Mouse (Mus musculus): Measurements from ENCODE around the gene Rtl8c. TPM values are rescaled to one million over a fixed set of nuclear protein-coding genes. Genes with fewer than 3 reads are reported as not detected.
"Not testable (repeated sequence)": the region's sequence is repeated elsewhere in the genome, so short reads cannot be mapped to it uniquely, and the experiment has no call there.

Gene Rtl8c
- polyA plus RNA-seq, 1 experiment from 2014 or later, result 26.1 TPM

DNA sequence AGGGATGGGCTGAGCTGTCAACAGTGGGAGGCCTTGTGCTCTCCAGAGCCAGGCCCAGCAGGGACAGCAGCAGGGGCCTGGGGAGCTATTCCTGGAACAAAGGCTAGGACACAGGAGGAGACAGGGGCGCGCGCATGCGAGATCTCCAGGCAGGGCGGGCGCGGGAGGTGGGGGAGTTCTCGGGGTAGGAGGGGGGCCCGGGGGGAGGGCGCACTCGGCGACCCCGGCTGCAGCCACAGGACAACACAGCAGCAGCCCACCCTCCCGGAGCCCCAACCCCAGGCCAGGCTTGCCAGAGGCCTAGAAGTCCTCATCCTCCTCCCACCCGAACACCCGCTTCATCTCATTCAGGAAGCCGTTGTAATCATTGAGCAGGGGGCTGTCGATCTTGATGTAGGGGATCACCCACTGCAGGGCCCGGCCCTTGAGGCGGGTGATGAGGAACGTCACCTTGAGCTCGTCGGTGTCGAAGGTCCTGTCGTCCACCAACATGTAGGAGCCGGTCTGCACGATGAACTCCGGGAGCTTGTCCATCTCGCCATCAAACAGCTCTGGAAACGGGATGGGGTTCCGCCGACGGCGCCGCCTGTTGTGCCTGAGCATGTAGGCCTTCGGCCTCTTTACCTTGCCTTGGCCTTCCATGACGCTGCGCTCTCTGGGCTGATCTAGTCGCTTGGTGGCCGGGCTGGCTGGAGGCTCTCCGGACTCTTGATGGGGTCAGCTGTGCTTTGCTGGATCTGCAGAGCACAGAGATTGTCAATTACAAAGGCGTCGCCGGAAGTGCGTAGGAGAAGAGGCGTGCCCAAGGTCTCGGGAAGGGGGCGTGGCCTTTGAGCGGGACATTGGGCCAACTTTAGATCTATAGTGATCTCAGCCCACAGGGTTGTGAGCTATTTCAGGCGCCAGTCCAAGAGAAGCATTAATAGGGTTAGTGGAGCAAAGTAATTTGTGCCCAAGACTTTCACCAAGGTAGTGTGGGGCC is 35.4 kb downstream of the Rtl8c start, which contains the start of gene Rtl8a:
TSS of gene Rtl8a (minus strand) at position 703 of the 982 bp plus-strand sequence.
- not testable (repeated sequence) for H3K4me1 ChIP-seq (replicated peaks); H3K9ac ChIP-seq; H3K36me3 ChIP-seq; H3K27ac ChIP-seq; H3K9me3 ChIP-seq; H3K27me3 ChIP-seq (replicated peaks)
- Histone ChIP-seq H3K4me3 (replicated peaks) (peak within 1 kb of the TSS; percentile 24; the same call in 1 of the 2 replicates), H3K4me2 (replicated peaks) (peak within 1 kb of the TSS; percentile 49)
- 27% methylated on average over 13 of the region's 50 CpGs for WGBS
- peak; percentile 96 for ATAC-seq

- H3K4me3 ChIP-seq (replicated peaks), result no peak overlapping the region
- H3K4me2 ChIP-seq (replicated peaks), result no peak overlapping the region
- H3K9ac ChIP-seq, result no peak overlapping the region
- no peaks in the 10 kb centered on the region for H3K4me1 ChIP-seq (replicated peaks)
- no peak for ATAC-seq
- no peaks in the 10 kb centered on the region for H3K27me3 ChIP-seq (replicated peaks)
- WGBS, result 74% methylated on average over 6 of the region's 6 CpGs
- no peaks in the 10 kb centered on the region for H3K9me3 ChIP-seq
- H3K27ac ChIP-seq, result no peak overlapping the region
- H3K36me3 ChIP-seq, result no peaks in the 10 kb centered on the region
Observed at GRCm38 (mm10) chrX:53645885-53646284, 38.1 kb downstream of the Rtl8c start.

- not testable (repeated sequence) for ATAC-seq; H3K9ac ChIP-seq; H3K27ac ChIP-seq; H3K4me3 ChIP-seq (replicated peaks); H3K36me3 ChIP-seq; H3K4me1 ChIP-seq (replicated peaks); H3K27me3 ChIP-seq (replicated peaks); H3K9me3 ChIP-seq; H3K4me2 ChIP-seq (replicated peaks)
- WGBS, result 63% methylated on average over 4 of the region's 4 CpGs
Observed at GRCm38 (mm10) chrX:53652917-53653316, 45.1 kb downstream of the Rtl8c start.

Other genes with a start within 250 kb of the Rtl8c start
- 40.3 and 43.3 TPM in 2 replicates for gene Mospd1, start 237.5 kb upstream of the Rtl8c start, polyA plus RNA-seq (2015; fragmentation: Nextera tagmentation; extraction: Ambion mirVana)
- gene Etd, start 173.1 kb upstream of the Rtl8c start, polyA plus RNA-seq (2015; fragmentation: Nextera tagmentation; extraction: Ambion mirVana), result not detected in 2 replicates
- not detected in 2 replicates for gene Gm14597, start 947 bp downstream of the Rtl8c start, polyA plus RNA-seq (2015; fragmentation: Nextera tagmentation; extraction: Ambion mirVana)
- gene Rtl8a, start 35.6 kb downstream of the Rtl8c start, polyA plus RNA-seq (2015; fragmentation: Nextera tagmentation; extraction: Ambion mirVana), result 48.5 and 52.1 TPM in 2 replicates
- 46.8 and 47.3 TPM in 2 replicates for gene Rtl8b, start 62.4 kb downstream of the Rtl8c start, polyA plus RNA-seq (2015; fragmentation: Nextera tagmentation; extraction: Ambion mirVana)
- 0.10 and 0.11 TPM in 2 replicates for gene 4930502E18Rik, start 116.8 kb downstream of the Rtl8c start, polyA plus RNA-seq (2015; fragmentation: Nextera tagmentation; extraction: Ambion mirVana)
- gene 1700013H16Rik, start 149.8 kb downstream of the Rtl8c start, polyA plus RNA-seq (2015; fragmentation: Nextera tagmentation; extraction: Ambion mirVana), result 0.11 TPM in 1 of 2 replicates, not detected in the other
- not detected in 2 replicates for gene Zfp36l3, start 168.4 kb downstream of the Rtl8c start, polyA plus RNA-seq (2015; fragmentation: Nextera tagmentation; extraction: Ambion mirVana)
- gene Xlr, start 189.7 kb downstream of the Rtl8c start, polyA plus RNA-seq (2015; fragmentation: Nextera tagmentation; extraction: Ambion mirVana), result 1.7 and 2.7 TPM in 2 replicates